ENCODE assay signal across 30 mouse cellular contexts in genomic region chr1:54493496-54493895, GRCm38 (mm10). TPM values are rescaled to one million over a fixed set of nuclear protein-coding genes. Genes with fewer than 3 reads are reported as not detected.
DNase-seq lines count a peak whose midpoint lies in the region; ATAC-seq and TF ChIP-seq lines count a peak whose summit lies in the region.
"Had no signal": no experiment of that assay in that cellular context is flagged by ENCODE, and none has a peak within 500 bp of the region (broad histone marks: within the 10 kb centered on the region; RNA-seq: fewer than 3 reads in every experiment).

No protein-coding gene starts in this region.

- TF ChIP-seq POLR2A in thymus, adult 2 months (IDR thresholded peaks at IDR 0.05; ENCODE audit: control insufficient read depth, extremely low read depth, insufficient read depth, low read length, poor library complexity): no peak

- TF ChIP-seq CTCF in thymus, adult 2 months (IDR thresholded peaks at IDR 0.05; ENCODE audit: borderline replicate concordance, control insufficient read depth, extremely low read depth, insufficient read depth, low read length, poor library complexity): no peak

- H3K27me3 ChIP-seq in thymus, adult 2 months (ENCODE audit: control insufficient read depth, insufficient read depth, low read length): no peaks in the 10 kb centered on the region
- H3K27me3 ChIP-seq in intestine, embryonic 15.5 days (replicated peaks): no peaks in the 10 kb centered on the region
- H3K27me3 ChIP-seq: embryonic facial prominence, embryonic 13.5 days; forebrain, embryonic 15.5 days; heart, embryonic 12.5 days; liver, embryonic 13.5 days; megakaryocyte, embryonic 14.5 days; midbrain, embryonic 13.5 days; neural tube, embryonic 12.5 days had no signal

- peaks cover 8% of the 10 kb centered on the region for H3K4me1 ChIP-seq in thymus, adult 2 months (replicated peaks; ENCODE audit: control insufficient read depth, insufficient read depth, low read length)
- no peaks in the 10 kb centered on the region for H3K4me1 ChIP-seq in intestine, embryonic 15.5 days (replicated peaks)
- H3K4me1 ChIP-seq: embryonic facial prominence, embryonic 13.5 days; forebrain, embryonic 15.5 days; heart, embryonic 12.5 days; hindbrain, embryonic 10.5 days; liver, embryonic 13.5 days; megakaryocyte, embryonic 14.5 days; midbrain, embryonic 13.5 days; neural tube, embryonic 12.5 days had no signal

- 12% methylated on average over 3 of the region's 3 CpGs for WGBS in thymus, adult 2 months
- 91% methylated on average over 3 of the region's 3 CpGs for WGBS in intestine, embryonic 15.5 days

- peak; percentile 63 for ATAC-seq in CD4-positive, CD25-positive, alpha-beta regulatory T cell, adult 4 months
- peak; percentile 70 for ATAC-seq in activated CD4-positive, CD25-positive, alpha-beta regulatory T cell, adult 4 months
- ATAC-seq in intestine, embryonic 15.5 days: no peak
- ATAC-seq: forebrain, embryonic 15.5 days; hindbrain, postnatal 0 days; midbrain, embryonic 13.5 days had no signal

- H3K9me3 ChIP-seq in intestine, embryonic 15.5 days: no peaks in the 10 kb centered on the region
- H3K9me3 ChIP-seq: embryonic facial prominence, embryonic 13.5 days; forebrain, embryonic 15.5 days; heart, embryonic 12.5 days; hindbrain, embryonic 10.5 days; liver, embryonic 13.5 days; midbrain, embryonic 13.5 days; neural tube, embryonic 12.5 days had no signal

- no peak overlapping the region for H3K4me2 ChIP-seq in intestine, embryonic 15.5 days (replicated peaks)
- H3K4me2 ChIP-seq: embryonic facial prominence, embryonic 13.5 days; forebrain, embryonic 15.5 days; heart, embryonic 12.5 days; liver, embryonic 13.5 days; midbrain, embryonic 13.5 days; neural tube, embryonic 12.5 days had no signal

- H3K36me3 ChIP-seq in thymus, adult 2 months (ENCODE audit: control insufficient read depth, insufficient read depth, low read length): no peaks in the 10 kb centered on the region
- H3K36me3 ChIP-seq in intestine, embryonic 15.5 days: no peaks in the 10 kb centered on the region
- H3K36me3 ChIP-seq: liver, embryonic 13.5 days had no signal

- no peak overlapping the region for H3K9ac ChIP-seq in intestine, embryonic 15.5 days
- H3K9ac ChIP-seq: embryonic facial prominence, embryonic 13.5 days; forebrain, embryonic 15.5 days; heart, embryonic 12.5 days; liver, embryonic 13.5 days; midbrain, embryonic 13.5 days; neural tube, embryonic 12.5 days had no signal

- H3K27ac ChIP-seq in thymus, adult 2 months (ENCODE audit: control insufficient read depth, insufficient read depth, low read length): peak overlapping the region; percentile 74
- H3K27ac ChIP-seq in intestine, embryonic 15.5 days: no peak overlapping the region
- H3K27ac ChIP-seq: embryonic facial prominence, embryonic 13.5 days; forebrain, embryonic 15.5 days; hindbrain, embryonic 10.5 days; hindbrain, postnatal 0 days; left cerebral cortex, adult 2 months; liver, embryonic 13.5 days; midbrain, embryonic 13.5 days; neural tube, embryonic 12.5 days had no signal

- H3K4me3 ChIP-seq in thymus, adult 2 months (ENCODE audit: control insufficient read depth, insufficient read depth, low read length): no peak overlapping the region
- H3K4me3 ChIP-seq in intestine, embryonic 15.5 days (replicated peaks): no peak overlapping the region
- H3K4me3 ChIP-seq: embryonic facial prominence, embryonic 13.5 days; forebrain, embryonic 15.5 days; heart, embryonic 12.5 days; hindbrain, embryonic 10.5 days; left cerebral cortex, adult 2 months; liver, embryonic 13.5 days; megakaryocyte, embryonic 14.5 days; midbrain, embryonic 13.5 days; neural tube, embryonic 12.5 days had no signal

- DNase-seq in thymus, adult 2 months: peak; percentile 66
- peak; percentile 72 for DNase-seq in thymus, postnatal 4 days
- no peak for DNase-seq in urinary bladder, postnatal 10 days (ENCODE audit: low spot score)
- no peak for DNase-seq in gastrocnemius, postnatal 25 days
- DNase-seq: adrenal gland, adult 8-10 months; cerebellum, adult 11-12 months; cerebellum, postnatal 25 days; embryo, embryonic 11 days; gastrocnemius, postnatal 14 days; heart, adult 18-20 months; heart, postnatal 10 days; kidney, adult 18-20 months; kidney, postnatal 4 days; liver, embryonic 13.5 days; lung, adult 2 months; lung, postnatal 14 days; right cerebral cortex, postnatal 14 days; spleen, adult 18-20 months had no signal

RNA-seq across cellular contexts. Expression of gene Gtf3c3, which starts 54.7 kb away (rescaled TPM):
- polyA plus RNA-seq in CD4-positive, CD25-positive, alpha-beta regulatory T cell, adult 4 months (2017; shearing (Covaris generic)): 10 to 100 TPM; 21.5 to 24.9 TPM
- 10 to 100 TPM; 17.3 to 21.9 TPM for polyA plus RNA-seq in activated CD4-positive, CD25-positive, alpha-beta regulatory T cell, adult 4 months (2017; shearing (Covaris generic))
- 5.8 and 6.5 TPM in 2 replicates for polyA plus RNA-seq in thymus, adult 2 months (2012; rRNA removed)
- 17.5 and 20.8 TPM in 2 replicates for polyA plus RNA-seq in intestine, embryonic 15.5 days (2015; fragmentation: Nextera tagmentation; extraction: Ambion mirVana)
- total RNA-seq in gastrocnemius, postnatal 25 days (2021): 10 to 100 TPM in 1 of 2 experiments, 1 to 10 TPM in 1; 8.8 to 10.2 TPM

Comparison
In these comparisons a context has a peak if more than half of its experiments do, and no peak if none do; other contexts are left out.
1. DNase-seq: peak in thymus, adult 2 months (single experiment) and thymus, postnatal 4 days (single experiment); none in urinary bladder, postnatal 10 days (single experiment) and gastrocnemius, postnatal 25 days (single experiment).